Mouse (Mus musculus): ENCODE data around the gene Atg2a.

The Atg2a gene

DNA sequence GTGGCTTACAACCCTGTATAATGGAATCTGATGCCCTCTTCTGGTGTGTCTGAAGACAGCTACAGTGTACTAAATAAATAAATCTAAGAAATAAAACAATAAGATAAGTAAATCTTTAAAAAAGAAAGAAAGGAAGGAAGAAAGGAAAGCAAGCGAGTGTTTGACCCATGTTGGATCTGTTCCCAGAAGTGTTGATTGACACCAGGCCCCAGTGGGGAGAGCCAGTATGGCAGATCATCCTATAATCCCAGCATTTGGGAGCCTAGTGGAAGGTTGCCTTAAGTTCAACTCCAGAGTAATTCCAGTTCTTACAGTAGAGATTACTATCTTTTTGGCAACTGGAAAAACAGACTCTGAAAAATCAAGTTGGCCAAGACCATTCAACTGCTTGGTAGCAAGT lies 4.3 kb downstream of the Atg2a start:
- in situ Hi-C loops (cut with MboI, MseI), result no loop called here

DNA sequence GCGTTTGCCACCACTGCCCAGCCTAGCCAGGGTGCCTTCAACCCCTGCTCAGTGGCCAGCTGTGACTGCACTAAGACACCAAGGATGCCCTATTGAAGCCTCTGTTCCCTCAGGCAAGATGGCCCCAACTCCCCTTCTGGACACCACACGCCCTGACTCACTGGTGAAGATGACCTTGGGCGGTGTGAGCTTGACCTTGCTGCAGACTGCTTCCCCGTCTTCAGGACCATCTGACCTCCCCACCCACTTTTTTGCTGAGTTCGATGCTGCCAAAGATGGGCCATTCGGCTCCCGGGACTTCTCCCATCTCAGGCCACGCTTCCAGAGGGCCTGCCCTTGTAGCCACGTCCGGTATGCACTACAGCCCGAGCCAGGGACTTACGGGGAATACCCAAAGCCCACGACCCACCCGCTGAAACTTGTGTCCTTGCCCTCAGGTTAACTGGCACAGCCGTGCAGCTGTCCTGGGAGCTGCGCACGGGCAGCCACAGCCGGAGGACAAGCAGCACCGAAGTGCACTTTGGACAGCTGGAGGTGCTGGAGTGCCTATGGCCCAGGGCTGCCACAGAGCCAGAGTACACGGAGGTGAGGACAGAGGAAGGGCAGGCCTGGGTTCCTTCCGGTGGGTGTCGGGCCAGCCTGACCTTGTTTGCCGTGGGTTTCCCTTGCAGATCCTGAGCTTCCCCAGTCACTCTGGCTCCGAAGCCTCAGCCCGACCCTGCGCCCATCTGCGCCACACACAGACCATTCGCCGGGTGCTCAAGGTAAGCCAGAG lies 6.2 kb downstream of the Atg2a start:
- in situ Hi-C loops (cut with MboI, MseI), result no loop called here

DNA sequence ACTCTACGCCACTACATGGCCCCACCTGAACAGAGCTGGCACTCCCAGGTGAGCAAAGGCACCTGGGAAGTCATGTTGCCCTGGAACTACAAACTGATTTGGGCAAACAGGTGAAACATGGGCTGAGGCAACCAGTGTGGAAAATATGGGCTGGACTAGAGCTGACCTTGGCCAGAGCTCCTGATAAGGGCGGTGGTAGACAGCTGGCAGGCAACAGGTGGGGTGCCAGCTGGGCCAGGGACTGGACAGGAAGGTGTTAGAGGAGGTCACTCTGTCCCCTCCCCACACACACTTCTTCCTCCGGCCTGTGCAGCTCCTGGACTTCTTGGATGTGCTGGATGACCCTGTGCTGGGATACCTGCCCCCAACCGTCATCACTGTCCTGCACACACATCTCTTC lies 11.6 kb downstream of the Atg2a start:
- in situ Hi-C loops (cut with MboI, MseI), result loop anchor here (5.0 kb wide), 1 partner anchor 81 kb away; no protein-coding TSS in a partner anchor

DNA sequence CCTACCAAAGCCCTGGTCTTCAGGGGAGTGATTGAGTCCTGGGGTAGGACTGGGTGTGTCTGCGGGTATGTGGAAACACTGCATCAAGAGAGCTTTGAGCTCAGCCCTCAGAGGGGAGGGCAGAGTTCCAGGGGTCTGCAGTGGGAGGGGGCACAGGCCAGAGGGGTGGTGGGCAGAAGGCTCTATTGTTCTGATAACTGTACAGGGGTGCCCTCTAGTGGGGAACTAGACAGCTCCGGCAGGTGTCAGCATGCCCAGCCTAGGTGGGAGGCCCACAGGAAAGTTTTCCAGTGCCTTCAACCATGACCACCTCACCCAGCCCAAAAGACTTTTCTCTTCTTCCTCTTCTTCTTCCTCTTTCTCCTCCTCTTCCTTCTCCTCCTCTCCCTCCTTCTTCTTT lies 19.0 kb downstream of the Atg2a start:
- in situ Hi-C loops (cut with MboI, MseI), result no loop called here

DNA sequence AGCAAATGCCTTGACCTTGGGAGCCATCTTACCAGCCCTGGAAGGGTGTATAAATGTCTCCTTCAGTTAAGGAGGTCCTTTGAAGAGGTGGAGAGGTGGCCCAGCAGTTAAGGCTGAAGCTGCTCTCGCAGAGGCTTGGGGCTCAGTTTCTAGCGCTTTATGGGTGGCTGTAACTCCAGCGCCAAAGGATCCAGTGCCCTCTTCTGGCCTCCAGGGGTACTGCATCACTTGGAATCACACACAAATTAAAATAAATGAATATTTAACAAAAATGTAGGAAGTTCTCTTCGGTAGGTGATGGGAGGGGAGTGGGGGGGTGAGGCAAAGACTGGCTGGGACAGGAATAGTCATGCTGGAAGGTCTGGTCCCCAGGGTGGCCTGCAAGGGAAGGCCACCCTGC lies 19.5 kb downstream of the Atg2a start:
- in situ Hi-C loops (cut with MboI, MseI), result no loop called here

DNA sequence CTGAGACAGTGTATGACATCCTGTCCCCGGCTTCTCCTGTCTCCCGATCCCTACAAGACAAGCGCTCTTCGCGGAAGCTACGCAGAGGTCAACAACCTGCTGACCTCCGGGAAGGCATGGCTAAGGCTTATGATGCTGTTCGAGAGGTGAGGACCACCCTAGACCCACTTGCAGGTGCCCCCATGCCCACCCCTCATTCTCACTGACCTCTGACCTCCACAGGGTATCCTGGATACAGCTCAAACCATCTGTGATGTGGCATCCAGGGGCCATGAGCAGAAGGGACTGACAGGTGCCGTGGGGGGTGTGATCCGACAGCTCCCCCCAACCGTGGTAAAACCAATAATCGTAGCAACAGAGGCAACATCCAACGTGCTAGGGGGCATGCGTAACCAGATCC lies 19.9 kb downstream of the Atg2a start:
- in situ Hi-C loops (cut with MboI, MseI), result no loop called here

DNA sequence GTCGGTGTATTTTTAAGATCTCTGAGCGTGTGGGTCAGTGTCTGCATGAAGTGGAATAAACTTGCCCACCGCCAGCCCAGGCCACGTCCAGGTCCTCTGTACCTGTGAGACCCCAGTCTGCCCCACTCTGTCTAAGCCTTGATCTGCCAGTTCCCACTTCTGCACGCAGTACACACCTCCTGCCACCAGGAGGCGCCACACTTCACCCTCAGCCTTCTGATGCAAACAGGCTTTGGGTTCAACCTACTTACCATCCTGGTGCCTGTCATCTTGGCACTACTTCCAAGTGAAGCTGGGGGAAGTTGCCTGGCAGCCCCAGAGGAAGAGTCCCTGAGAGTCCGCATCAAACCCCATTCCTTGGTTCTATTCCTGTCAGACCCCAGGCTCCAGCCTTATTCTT lies 20.8 kb downstream of the Atg2a start:
- in situ Hi-C loops (cut with MboI, MseI), result no loop called here

DNA sequence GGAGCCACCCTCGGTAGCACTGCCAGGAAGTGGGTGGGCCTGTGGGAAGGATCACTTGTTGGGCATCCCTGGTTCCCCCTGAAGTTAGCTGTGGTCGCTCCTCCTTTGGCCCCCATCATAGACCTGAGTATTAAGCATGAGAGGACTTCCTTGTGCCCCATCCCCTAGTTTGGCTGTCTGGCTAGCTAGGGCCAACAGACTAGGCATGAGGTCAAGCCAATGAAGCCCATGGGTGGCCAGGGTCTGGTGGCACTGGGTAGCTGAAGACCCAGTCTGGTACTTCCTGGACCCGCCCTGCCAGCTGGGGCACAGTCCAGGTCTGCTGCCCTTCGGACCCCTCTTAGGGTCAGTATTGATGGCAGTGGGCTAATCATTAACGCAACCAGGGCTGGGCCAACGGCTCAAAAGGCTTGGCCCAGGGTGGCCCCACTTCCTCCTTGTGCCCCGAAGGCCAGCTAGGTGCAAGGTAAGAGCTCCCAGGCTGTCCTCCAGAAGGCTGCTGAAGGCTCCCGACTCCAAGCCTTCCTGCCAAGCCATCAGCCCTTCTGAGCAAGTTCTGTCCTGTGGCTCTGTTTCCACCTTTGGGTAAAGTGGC lies 21.5 kb downstream of the Atg2a start:
- in situ Hi-C loops (cut with MboI, MseI), result no loop called here

DNA sequence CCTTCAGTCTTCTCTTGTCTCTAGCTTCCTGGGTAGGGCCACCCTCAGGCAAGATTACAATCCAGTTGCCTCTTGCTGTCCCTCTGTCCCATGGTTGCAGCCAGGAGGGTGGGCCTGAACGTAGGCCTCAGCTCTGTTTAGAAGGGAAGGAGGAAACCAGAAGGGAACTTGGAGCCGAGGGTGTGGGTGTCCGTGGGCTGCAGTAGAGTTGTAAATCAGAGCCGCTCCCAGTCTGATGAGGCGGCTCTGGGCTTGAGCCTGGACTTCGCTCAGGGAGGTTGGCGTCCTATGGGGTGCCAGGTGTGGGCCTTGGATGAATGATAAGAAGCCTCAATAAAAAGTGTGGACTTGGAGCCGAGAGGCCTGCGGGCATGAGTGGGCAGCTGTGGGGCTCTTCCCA lies 22.7 kb downstream of the Atg2a start:
- in situ Hi-C loops (cut with MboI, MseI), result no loop called here

DNA sequence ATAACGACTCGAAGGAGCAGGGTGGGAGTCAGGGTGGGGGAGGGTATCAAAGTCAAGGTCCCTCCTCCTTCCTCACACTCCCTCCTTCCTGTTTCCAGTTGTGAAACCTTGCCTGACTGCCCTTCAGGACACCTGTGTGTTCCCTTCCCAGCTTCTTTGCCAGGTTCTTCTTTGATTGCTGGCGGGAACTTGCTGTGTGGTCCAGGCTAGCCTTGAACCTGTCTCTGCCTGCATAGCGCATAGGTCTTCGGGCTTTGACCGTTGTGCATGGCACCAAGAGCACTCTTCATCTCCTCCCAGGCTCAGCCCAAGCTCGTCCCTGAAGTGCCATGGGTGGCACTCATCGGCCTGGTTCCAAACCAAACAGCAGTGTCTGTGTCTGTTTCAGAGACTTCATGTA lies 23.5 kb downstream of the Atg2a start:
- in situ Hi-C loops (cut with MboI, MseI), result no loop called here

DNA sequence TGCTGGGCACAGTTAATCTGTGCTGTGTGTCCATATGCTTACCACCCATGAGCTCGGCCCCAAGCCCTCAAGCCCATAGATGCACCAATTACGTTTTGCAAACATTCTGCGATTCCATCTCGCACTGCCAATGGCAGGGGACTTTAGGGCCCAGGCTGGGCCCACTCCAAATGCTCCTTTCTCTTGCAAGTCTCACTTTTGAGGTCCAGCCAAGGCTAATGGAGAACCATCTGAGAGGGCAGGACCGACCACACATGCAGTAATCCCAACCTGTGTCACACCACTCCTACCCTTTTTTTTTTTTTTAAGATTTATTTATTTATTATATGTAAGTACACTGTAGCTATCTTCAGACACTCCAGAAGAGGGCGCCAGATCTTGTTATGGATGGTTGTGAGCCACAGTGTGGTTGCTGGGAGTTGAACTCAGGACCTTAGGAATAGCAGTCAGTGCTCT lies 24.3 kb downstream of the Atg2a start:
- in situ Hi-C loops (cut with MboI, MseI), result no loop called here

DNA sequence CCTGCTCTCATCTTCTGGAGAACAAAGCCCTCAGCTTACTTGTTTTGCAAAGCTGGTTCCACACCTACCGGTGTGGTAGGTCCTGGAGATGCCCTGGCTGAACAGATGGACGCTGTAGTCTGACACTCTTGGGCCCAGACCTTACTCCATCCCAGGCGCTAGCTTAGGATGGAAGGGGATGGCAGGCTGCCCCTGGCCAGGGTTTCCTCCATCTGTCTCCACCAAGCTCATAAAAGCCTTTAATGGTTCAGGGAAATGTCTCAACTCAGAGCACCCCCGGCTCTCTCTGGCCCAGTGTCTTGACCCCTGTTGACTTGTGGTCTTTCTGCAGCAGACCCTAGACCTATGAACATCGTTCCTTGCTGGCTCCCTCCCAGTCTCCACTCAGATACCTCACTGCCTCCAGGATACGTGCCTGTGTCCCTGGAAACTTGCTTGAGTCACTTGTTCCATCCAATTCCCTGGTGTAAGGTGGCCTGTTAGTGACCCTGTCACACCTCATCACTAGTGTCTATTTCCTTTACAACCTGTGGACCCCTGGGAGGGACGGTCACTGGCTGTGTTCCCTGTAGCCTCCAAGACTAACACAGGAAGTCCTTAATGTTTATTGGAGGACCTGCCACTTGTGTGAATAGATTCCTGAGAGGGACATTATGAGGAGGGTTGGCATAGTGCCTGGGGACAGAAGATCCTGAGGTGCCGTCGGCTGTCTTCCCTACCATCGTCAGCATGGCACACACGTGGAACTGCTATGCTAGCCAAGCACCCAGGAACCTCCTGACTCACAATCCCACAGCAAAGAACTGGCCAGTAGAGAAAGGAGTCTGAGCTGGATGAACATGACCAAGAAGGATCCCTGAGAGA lies 26.1 kb downstream of the Atg2a start:
- in situ Hi-C loops (cut with MboI, MseI), result no loop called here

DNA sequence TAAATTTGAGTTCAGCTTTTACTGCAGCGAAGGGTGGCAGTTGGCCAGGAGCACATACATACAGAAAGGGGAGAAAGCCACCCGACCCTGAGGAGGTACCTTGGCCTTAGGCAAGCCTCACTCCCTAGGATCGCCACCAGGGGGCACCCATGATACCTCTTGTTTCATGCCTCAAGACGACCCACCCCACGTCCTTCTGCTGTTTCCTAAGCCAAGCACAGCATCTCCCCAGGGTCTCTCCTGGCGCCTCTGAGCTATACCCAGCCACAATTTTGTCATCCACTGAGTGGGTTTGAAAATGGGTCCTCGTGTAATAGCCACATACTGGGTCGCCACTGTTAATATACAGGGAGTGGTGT lies 26.7 kb downstream of the Atg2a start:
- in situ Hi-C loops (cut with MboI, MseI), result no loop called here

DNA sequence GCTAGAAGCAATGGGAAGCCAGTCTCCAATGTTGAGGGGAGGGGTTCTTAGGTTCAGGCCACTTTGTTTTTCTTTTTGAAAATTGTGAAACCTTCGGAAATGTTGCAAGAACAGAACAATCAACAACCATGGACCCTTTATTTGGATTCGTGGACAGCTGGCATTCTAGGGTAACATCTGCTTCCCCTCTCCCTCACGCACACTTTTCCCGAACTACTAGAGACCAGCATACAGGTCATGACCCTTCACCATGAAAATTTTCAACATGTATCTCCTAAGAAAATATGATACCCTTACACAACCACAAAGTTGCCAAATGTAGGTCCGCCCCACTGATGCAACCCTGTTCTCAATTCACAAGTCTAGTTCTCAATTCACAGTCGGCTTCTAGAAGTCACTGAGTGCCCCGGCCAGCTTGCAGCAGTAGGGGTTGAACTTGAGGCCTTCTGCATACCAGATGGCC lies 27.2 kb downstream of the Atg2a start:
- in situ Hi-C loops (cut with MboI, MseI), result no loop called here

DNA sequence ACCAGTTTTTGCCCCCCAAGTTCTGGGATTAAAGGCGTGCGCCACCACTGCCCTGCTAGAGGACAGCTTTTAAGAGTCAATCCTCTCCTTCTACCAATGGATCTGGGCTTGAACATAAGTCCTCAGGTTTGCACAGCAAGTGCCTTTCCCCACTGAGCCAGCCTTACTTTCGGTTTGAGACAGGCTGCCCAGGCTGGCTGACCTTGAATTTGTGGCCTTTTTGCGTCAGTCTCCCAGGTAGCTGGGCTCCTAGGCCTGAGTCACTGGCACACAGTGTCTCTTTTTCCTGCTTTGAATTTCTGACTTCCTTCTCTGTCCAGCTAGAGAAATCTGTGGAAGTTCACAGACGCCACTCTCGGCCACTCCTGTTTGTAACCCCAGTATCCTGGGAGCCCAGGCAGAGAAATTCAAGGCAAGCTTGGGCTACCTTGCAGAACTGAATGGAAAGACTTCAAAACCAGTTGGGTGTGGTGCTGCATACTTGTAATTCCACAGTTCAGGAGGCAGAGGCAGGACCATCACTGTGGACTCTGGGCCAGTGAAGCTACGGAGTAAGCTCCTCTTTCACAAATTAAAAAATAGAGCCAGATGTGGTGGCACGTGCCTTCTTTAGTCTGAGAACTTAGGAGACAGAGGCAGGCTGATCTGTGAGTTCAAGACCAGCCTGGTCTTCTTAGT lies 28.5 kb downstream of the Atg2a start:
- in situ Hi-C loops (cut with MboI, MseI), result loop anchor here (5.0 kb wide), 2 partner anchors 37 to 67 kb away; partner anchors contain the start of gene Cdc42bpg

DNA sequence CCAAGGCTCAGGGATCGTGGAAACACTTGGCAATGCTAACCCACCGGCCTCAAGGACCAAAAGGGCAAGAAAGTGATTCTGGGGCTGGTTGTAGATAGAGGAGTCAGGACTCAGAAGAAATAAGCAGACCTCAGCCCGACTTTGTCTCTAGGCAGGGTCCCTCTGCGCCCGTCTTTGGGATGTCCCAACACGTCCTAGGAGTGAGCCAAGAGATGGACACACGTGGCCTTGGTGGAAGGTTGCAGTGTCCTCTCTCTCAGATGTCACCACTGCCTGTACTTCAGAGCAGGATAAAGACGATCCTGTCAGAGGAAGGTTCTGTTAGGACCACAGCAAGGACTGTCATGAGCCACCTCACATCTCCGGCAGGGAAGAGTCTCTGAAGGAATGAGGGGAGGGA lies 29.2 kb downstream of the Atg2a start:
- in situ Hi-C loops (cut with MboI, MseI), result loop anchor here (5.0 kb wide), 2 partner anchors 37 to 67 kb away; partner anchors contain the start of gene Cdc42bpg

DNA sequence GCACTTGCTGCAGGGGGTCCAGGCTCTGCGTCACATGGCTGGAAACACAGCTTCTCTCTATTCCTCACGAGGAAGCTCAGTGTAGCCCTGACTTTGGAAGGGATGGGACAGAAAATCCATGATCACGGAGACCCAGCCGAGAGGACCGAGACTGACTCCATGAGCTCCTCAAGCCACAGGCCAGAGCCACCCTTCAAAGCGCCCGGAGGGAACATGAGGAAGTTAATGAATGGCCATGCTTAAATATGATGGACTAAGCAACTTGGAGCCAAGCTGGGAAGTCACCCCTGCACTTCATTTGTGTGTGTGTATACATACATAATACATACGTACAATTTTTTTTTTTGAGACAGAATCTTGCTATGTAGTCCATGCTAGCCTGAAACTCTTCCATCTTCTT lies 29.7 kb downstream of the Atg2a start:
- in situ Hi-C loops (cut with MboI, MseI), result loop anchor here (5.0 kb wide), 2 partner anchors 36 to 66 kb away; partner anchors contain the start of gene Cdc42bpg

DNA sequence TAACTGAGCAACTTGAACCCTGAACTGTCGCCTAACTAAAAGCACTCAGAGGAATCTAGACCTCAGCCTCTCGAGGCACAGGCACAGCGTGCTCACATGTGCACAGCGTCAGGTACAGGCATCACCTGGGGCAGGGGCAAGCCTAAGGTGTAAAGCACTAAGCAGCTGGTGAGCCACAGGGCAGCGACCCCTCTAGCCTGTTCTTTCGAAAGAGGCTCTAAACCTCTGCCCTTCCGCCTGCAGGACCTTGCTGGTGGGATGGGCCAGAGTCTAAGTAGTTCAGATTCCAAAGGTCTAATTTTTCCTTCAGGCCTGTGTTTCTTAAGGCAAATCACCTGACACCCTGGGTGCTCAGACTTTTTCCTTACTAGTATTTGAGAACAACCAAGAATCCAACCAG lies 30.6 kb downstream of the Atg2a start:
- in situ Hi-C loops (cut with MboI, MseI), result loop anchor here (5.0 kb wide), 2 partner anchors 35 to 65 kb away; partner anchors contain the start of gene Cdc42bpg

DNA sequence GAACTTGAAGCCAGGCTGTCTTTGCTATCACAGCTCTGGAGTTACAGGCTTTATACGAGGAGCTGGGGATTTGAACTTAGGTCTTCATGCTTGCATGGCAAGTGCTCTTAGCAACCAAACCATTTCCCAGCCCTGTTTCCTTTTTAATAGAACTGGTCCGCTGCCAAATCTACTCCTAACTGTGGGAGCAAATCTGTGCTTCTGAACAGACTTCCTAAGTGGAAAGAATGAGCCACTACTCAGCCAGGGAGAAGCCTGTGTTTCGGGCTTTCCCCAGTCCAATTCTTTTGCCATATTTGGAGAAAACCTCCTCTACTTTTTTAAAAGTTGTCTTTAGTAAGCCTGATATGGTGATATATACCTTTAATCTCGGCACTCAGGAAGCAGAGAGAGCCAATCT lies 31.3 kb downstream of the Atg2a start:
- in situ Hi-C loops (cut with MboI, MseI), result loop anchor here (5.0 kb wide), 2 partner anchors 35 to 65 kb away; partner anchors contain the start of gene Cdc42bpg

DNA sequence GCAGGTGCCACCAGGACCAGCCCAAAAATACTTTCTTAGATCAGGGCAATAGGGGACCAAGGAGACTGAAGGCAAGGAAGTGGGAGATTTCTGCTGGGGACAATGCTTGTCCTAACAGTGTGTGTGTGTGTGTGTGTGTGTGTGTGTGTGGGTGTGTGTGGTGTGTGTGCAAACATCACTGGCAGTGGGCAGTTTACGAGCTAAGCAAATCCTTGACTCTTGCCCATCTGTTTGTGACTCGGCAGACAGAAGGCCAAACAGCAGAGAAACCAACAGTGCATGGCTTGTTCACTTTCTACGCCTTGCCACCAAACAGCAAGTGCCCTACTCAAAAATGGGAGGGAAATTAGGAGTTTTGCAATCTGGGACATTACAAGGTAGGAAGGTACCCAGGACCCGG lies 32.1 kb downstream of the Atg2a start:
- in situ Hi-C loops (cut with MboI, MseI), result loop anchor here (5.0 kb wide), 2 partner anchors 34 to 64 kb away; partner anchors contain the start of gene Cdc42bpg

DNA sequence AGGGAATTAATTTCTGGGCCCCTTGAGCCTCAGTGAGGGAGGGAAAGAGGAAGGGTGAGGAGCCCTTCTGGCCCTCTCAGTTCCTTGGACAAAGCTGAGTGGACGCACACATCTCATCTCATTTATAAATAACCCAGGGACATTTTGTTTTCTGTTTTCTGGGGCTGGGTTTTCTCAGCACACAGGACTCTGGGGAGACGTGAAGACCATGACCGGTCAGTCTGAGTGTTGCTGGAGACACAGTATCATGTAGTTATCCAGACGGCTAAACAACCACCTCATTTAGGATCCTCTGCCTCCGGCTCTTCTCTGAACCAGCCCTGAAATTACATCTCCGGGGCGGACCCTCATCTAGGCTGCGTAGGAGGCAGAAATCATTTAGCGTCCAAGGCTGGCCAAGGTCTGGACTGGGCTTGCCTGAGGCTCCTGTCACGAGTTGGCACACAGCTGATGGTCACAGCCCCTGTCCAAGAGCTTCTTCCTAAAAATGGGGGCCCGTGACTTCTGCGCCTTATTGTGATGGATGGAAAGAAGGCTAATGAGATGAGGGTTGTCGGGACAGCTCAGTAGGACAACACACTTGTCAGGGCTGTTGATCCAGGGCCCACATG lies 32.6 kb downstream of the Atg2a start:
- in situ Hi-C loops (cut with MboI, MseI), result loop anchor here (5.0 kb wide), 2 partner anchors 33 to 63 kb away; partner anchors contain the start of gene Cdc42bpg

Data from T-helper 2 cell (primary cell).